Mouse (Mus musculus): ENCODE results near the gene Sftpd. TPM values are rescaled to one million over a fixed set of nuclear protein-coding genes. Genes with fewer than 3 reads are reported as not detected.

Sftpd gene
- total RNA-seq (2014; rRNA removed), result 0.20 and 0.28 TPM in 2 replicates
- not detected in 2 replicates for polyA plus RNA-seq (2012; rRNA removed)

GRCm38 (mm10) chr14:41185059-41185821, at the start of gene Sftpd:
TSS of gene Sftpd (minus strand) at chr14:41185149.
- no peak within 1 kb of the TSS for H3K27ac ChIP-seq (replicated peaks; ENCODE audit: insufficient read depth, low read depth, low read length)
- H3K79me2 ChIP-seq (ENCODE audit: control insufficient read depth, insufficient read depth, low read length), result no peaks in the 10 kb centered on the region
- WGBS, result 81% methylated on average over 4 of the region's 4 CpGs
- no peaks in the 10 kb centered on the region for H3K27me3 ChIP-seq (ENCODE audit: control insufficient read depth, insufficient read depth, low read length)
- H3K36me3 ChIP-seq (ENCODE audit: control insufficient read depth, insufficient read depth, low read length), result no peaks in the 10 kb centered on the region
- no peak within 1 kb of the TSS for H3K9ac ChIP-seq (ENCODE audit: low read depth, low read length)
- H3K4me3 ChIP-seq (ENCODE audit: insufficient read depth, low read depth, low read length), result no peak within 1 kb of the TSS
- no peak for TF ChIP-seq CTCF (IDR thresholded peaks at IDR 0.05; ENCODE audit: low read depth, low read length)
- no peak for TF ChIP-seq POLR2A (IDR thresholded peaks at IDR 0.05; ENCODE audit: extremely low read depth, insufficient read depth, low read length)
- no peak for DNase-seq (ENCODE audit: extremely low read depth, low read depth, low spot score)
- no peaks in the 10 kb centered on the region for H3K4me1 ChIP-seq (ENCODE audit: control insufficient read depth, insufficient read depth, low read length)

- Histone ChIP-seq H3K4me3 (ENCODE audit: insufficient read depth, low read depth, low read length) (no peak overlapping the region), H3K79me2 (ENCODE audit: control insufficient read depth, insufficient read depth, low read length) (no peaks in the 10 kb centered on the region), H3K27ac (replicated peaks; ENCODE audit: insufficient read depth, low read depth, low read length) (peak overlapping the region; percentile 68), H3K4me1 (ENCODE audit: control insufficient read depth, insufficient read depth, low read length) (peaks cover 2% of the 10 kb centered on the region; the same call in 1 of the 2 replicates), H3K27me3 (ENCODE audit: control insufficient read depth, insufficient read depth, low read length) (no peaks in the 10 kb centered on the region), H3K36me3 (ENCODE audit: control insufficient read depth, insufficient read depth, low read length) (no peaks in the 10 kb centered on the region), H3K9ac (ENCODE audit: low read depth, low read length) (no peak overlapping the region)
- DNase-seq (ENCODE audit: extremely low read depth, low read depth, low spot score), result peak; percentile 22
- TF ChIP-seq POLR2A (IDR thresholded peaks at IDR 0.05; ENCODE audit: extremely low read depth, insufficient read depth, low read length) (no peak), CTCF (IDR thresholded peaks at IDR 0.05; ENCODE audit: low read depth, low read length) (no peak)
- 65% methylated on average over 6 of the region's 6 CpGs for WGBS
Measured at GRCm38 (mm10) chr14:41198037-41198730, 13.2 kb upstream of the Sftpd start.

DNA sequence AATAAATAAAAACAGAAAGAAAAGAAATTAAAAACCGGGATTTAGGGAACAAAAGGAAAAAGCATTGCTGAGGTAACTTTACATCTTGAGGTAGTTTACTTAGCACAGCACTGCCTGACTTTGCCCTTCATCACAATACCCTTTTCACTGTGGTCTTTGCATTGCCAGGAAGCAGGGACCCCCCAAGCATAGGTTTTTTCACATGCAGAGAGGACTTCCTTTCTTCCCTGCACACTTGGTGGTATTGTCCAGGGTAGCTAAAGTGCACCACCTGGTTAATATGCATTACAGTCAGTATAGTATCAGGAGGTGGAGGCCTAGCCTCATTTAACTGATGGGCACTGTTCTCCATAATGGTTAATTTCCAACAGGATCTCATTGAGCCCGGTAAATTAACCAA, 4.5 kb upstream of the Sftpd start:
- Histone ChIP-seq H3K36me3 (ENCODE audit: control insufficient read depth, insufficient read depth, low read length) (no peaks in the 10 kb centered on the region), H3K4me3 (ENCODE audit: insufficient read depth, low read depth, low read length) (no peak overlapping the region), H3K4me1 (ENCODE audit: control insufficient read depth, insufficient read depth, low read length) (no peaks in the 10 kb centered on the region), H3K79me2 (ENCODE audit: control insufficient read depth, insufficient read depth, low read length) (no peaks in the 10 kb centered on the region), H3K27ac (replicated peaks; ENCODE audit: insufficient read depth, low read depth, low read length) (no peak overlapping the region), H3K27me3 (ENCODE audit: control insufficient read depth, insufficient read depth, low read length) (no peaks in the 10 kb centered on the region), H3K9ac (ENCODE audit: low read depth, low read length) (no peak overlapping the region)
- WGBS, result 79% methylated on average over 2 of the region's 2 CpGs
- no peak for DNase-seq (ENCODE audit: extremely low read depth, low read depth, low spot score)
- no peak for TF ChIP-seq CTCF (IDR thresholded peaks at IDR 0.05; ENCODE audit: low read depth, low read length)
- TF ChIP-seq POLR2A (IDR thresholded peaks at IDR 0.05; ENCODE audit: extremely low read depth, insufficient read depth, low read length), result no peak

DNA sequence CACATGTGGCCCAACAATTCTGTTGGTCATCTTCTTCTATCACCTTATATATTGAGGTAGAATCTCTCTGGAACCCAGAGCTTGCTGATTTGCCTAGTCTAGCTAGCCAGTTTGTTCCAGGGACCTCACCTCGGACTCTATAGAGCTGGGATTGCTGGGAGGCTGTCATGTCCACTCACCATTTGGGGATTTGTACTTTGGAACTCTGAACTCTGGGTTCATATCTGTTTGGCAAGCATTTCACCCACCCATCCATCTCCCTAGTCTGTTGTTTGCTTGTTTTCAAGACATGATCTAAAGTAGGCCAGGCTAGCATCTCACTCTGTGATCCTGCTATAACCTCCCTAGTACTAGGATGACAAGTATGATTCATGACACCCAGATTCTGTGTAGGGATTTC, 10.1 kb downstream of the Sftpd start:
- Histone ChIP-seq H3K79me2 (ENCODE audit: control insufficient read depth, insufficient read depth, low read length) (no peaks in the 10 kb centered on the region), H3K4me1 (ENCODE audit: control insufficient read depth, insufficient read depth, low read length) (peaks cover 7% of the 10 kb centered on the region), H3K36me3 (ENCODE audit: control insufficient read depth, insufficient read depth, low read length) (no peaks in the 10 kb centered on the region), H3K27me3 (ENCODE audit: control insufficient read depth, insufficient read depth, low read length) (no peaks in the 10 kb centered on the region), H3K27ac (replicated peaks; ENCODE audit: insufficient read depth, low read depth, low read length) (peak overlapping the region; percentile 40), H3K9ac (ENCODE audit: low read depth, low read length) (no peak overlapping the region), H3K4me3 (ENCODE audit: insufficient read depth, low read depth, low read length) (no peak overlapping the region)
- WGBS, result 20% methylated on average over 1 of the region's 1 CpGs
- TF ChIP-seq POLR2A (IDR thresholded peaks at IDR 0.05; ENCODE audit: extremely low read depth, insufficient read depth, low read length) (no peak), CTCF (IDR thresholded peaks at IDR 0.05; ENCODE audit: low read depth, low read length) (no peak)
- DNase-seq (ENCODE audit: extremely low read depth, low read depth, low spot score), result peak; percentile 77

GRCm38 (mm10) chr14:41170514-41170913, 14.4 kb downstream of the Sftpd start:
- peaks cover 15% of the 10 kb centered on the region for H3K4me1 ChIP-seq (ENCODE audit: control insufficient read depth, insufficient read depth, low read length)
- H3K27me3 ChIP-seq (ENCODE audit: control insufficient read depth, insufficient read depth, low read length), result no peaks in the 10 kb centered on the region
- no peak overlapping the region for H3K9ac ChIP-seq (ENCODE audit: low read depth, low read length)
- TF ChIP-seq CTCF (IDR thresholded peaks at IDR 0.05; ENCODE audit: low read depth, low read length) (no peak), POLR2A (IDR thresholded peaks at IDR 0.05; ENCODE audit: extremely low read depth, insufficient read depth, low read length) (no peak)
- 19% methylated on average over 2 of the region's 2 CpGs for WGBS
- H3K4me3 ChIP-seq (ENCODE audit: insufficient read depth, low read depth, low read length), result no peak overlapping the region
- H3K27ac ChIP-seq (replicated peaks; ENCODE audit: insufficient read depth, low read depth, low read length), result peak overlapping the region; percentile 84
- peak; percentile 87 for DNase-seq (ENCODE audit: extremely low read depth, low read depth, low spot score)
- peaks cover 8% of the 10 kb centered on the region for H3K36me3 ChIP-seq (ENCODE audit: control insufficient read depth, insufficient read depth, low read length)
- no peaks in the 10 kb centered on the region for H3K79me2 ChIP-seq (ENCODE audit: control insufficient read depth, insufficient read depth, low read length)

Data from liver, adult 2 months (tissue).